Mouse (Mus musculus): ENCODE results near the gene Krr1. TPM values are rescaled to one million over a fixed set of nuclear protein-coding genes. Genes with fewer than 3 reads are reported as not detected.

Gene Krr1
- polyA plus RNA-seq (2011; ENCODE audit: insufficient read depth, insufficient read length, low replicate concordance, missing spikeins): 11.3 and 24.0 TPM in 2 replicates

DNA sequence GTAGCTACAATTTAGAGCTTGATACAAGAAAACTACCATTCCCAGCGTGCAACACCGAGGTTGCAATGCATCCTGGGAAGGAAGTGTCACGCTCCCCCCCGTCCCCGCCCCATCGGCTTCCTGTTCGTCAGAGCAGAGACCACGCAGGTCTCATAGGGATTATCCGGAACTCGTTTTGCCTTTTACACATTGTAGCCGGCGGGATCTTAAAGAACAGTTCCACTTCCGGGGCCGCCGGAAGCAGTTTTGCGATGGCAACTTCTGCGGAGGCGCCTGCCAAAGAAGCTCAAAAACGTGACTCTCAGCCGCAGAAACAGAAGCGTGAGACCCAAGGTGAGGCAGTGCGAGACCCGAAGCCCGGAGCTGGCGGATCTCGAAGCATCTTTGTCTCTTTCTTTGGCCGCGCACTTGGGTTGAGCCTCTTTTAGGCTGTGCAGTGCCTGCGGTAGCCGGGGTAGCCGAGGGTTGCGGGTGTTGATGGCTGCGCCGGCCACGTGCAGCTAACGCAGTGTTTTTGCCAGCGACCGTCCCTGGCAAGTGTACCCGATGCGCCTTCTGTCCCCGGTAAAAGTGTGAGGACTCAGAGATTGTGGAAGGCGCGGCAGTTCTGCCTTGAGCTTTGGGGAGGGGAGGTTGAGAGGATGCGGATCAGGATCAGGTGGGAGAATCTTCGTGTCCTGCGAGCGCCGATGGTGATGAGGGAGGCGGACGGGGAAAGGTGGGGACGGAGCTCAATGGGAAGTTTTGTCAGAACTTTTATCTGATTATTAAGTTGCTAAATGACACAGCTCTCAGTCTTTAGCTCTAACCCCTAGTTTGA, at the start of gene Krr1:
TSS of gene Krr1 (plus strand) at position 123 of the 820 bp plus-strand sequence.
- TF ChIP-seq POLR2A (IDR thresholded peaks at IDR 0.05; ENCODE audit: borderline replicate concordance, control insufficient read depth, low read depth, low read length) (peak; percentile 33; the same call in 1 of the 2 replicates), CTCF (IDR thresholded peaks at IDR 0.05; ENCODE audit: control insufficient read depth, insufficient read depth, low read length) (no peak)
- under 1% methylated on average over 51 of the region's 51 CpGs for WGBS
- Histone ChIP-seq H3K4me1 (ENCODE audit: control insufficient read depth, insufficient read depth, low read length) (no peaks in the 10 kb centered on the region), H3K27ac (ENCODE audit: control insufficient read depth, insufficient read depth, low read depth, low read length, poor library complexity) (peak within 1 kb of the TSS; percentile 68), H3K4me3 (replicated peaks; ENCODE audit: control insufficient read depth, low read depth, low read length) (peak within 1 kb of the TSS; percentile 88)

DNA sequence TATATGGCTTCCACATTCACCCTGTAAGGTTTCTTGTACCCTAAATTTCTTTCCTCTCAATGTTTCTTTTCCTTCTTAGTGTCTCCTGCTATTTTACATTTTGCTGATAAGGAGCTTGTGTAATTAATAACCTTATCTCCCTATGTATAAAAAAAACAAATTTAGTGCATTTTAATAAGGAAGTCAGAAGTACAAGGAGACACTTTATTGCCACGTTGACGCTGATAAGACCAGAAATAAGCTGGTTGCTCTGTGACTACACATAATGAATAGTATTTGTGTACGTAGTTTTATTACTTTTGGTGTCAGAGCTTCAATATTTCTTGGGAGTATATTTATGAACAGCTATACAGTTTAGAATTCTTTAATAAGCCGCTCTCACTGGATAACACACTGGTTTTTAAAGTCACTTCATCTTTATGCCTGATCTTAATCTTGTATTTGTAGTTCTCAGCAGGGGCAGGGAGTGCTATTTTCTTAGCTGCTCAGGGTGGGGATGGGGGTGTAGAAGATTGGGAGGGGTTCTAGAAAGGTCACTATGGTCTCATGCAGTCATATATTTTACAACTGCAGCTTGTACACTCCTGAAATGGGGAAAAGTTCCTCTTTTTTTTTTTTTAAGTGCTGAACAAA, 48.8 kb upstream of the Krr1 start:
- Histone ChIP-seq H3K27ac (ENCODE audit: control insufficient read depth, insufficient read depth, low read depth, low read length, poor library complexity) (no peak overlapping the region), H3K4me3 (replicated peaks; ENCODE audit: control insufficient read depth, low read depth, low read length) (no peak overlapping the region), H3K4me1 (ENCODE audit: control insufficient read depth, insufficient read depth, low read length) (no peaks in the 10 kb centered on the region)
- WGBS: 64% methylated on average over 4 of the region's 4 CpGs
- TF ChIP-seq CTCF (IDR thresholded peaks at IDR 0.05; ENCODE audit: control insufficient read depth, insufficient read depth, low read length) (no peak), POLR2A (IDR thresholded peaks at IDR 0.05; ENCODE audit: borderline replicate concordance, control insufficient read depth, low read depth, low read length) (no peak)

DNA sequence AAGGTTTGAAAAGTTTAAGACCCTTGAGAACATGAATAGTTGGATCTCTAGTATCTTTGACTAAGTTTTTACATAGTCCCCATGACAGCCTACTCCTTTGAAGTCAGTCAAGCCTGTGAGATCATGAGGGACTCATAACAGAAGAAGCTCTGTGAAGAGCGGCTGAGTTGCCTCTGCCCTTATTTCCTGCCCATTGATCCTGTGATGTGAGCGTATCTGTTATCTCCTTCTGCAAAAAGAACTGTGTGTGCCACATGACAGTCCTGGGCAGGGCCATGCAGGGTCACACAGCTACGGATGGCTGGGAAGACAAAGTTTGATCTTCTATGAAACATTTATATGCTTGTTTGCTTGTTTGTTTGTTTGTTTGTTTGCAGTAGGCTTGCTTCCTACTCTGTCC, 48.3 kb upstream of the Krr1 start:
- TF ChIP-seq POLR2A (IDR thresholded peaks at IDR 0.05; ENCODE audit: borderline replicate concordance, control insufficient read depth, low read depth, low read length) (no peak), CTCF (IDR thresholded peaks at IDR 0.05; ENCODE audit: control insufficient read depth, insufficient read depth, low read length) (no peak)
- Histone ChIP-seq H3K4me3 (replicated peaks; ENCODE audit: control insufficient read depth, low read depth, low read length) (no peak overlapping the region), H3K27ac (ENCODE audit: control insufficient read depth, insufficient read depth, low read depth, low read length, poor library complexity) (no peak overlapping the region), H3K4me1 (ENCODE audit: control insufficient read depth, insufficient read depth, low read length) (no peaks in the 10 kb centered on the region)
- WGBS: 46% methylated on average over 3 of the region's 3 CpGs

- H3K4me3 ChIP-seq (replicated peaks; ENCODE audit: control insufficient read depth, low read depth, low read length): no peak overlapping the region
- TF ChIP-seq POLR2A (IDR thresholded peaks at IDR 0.05; ENCODE audit: borderline replicate concordance, control insufficient read depth, low read depth, low read length) (no peak), CTCF (IDR thresholded peaks at IDR 0.05; ENCODE audit: control insufficient read depth, insufficient read depth, low read length) (no peak)
- no peak overlapping the region for H3K27ac ChIP-seq (ENCODE audit: control insufficient read depth, insufficient read depth, low read depth, low read length, poor library complexity)
- 58% methylated on average over 12 of the region's 12 CpGs for WGBS
- H3K4me1 ChIP-seq (ENCODE audit: control insufficient read depth, insufficient read depth, low read length): no peaks in the 10 kb centered on the region
Measured at GRCm38 (mm10) chr10:111924716-111925488, 47.6 kb upstream of the Krr1 start.

DNA sequence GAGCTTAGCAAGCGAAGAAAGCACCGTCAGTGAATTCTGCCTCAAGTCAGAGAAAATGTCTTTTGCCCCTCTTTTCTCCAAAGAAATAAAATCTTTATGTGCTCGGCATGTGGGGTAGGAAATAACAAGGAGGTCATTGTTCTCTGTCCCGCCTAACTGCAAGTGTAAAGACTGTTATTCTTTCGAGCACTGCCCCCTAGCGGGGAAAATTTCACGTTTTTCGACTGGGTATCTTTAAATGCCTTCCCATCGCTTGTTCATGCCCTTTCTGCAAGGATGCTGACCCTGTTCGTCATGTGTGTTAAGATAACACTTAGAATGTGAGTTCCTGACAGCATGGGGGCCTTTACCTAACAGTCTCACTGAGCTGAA, 47.0 kb upstream of the Krr1 start:
- no peak overlapping the region for H3K4me3 ChIP-seq (replicated peaks; ENCODE audit: control insufficient read depth, low read depth, low read length)
- no peak for TF ChIP-seq POLR2A (IDR thresholded peaks at IDR 0.05; ENCODE audit: borderline replicate concordance, control insufficient read depth, low read depth, low read length)
- TF ChIP-seq CTCF (IDR thresholded peaks at IDR 0.05; ENCODE audit: control insufficient read depth, insufficient read depth, low read length): no peak; the same call in 1 of the 2 replicates
- no peaks in the 10 kb centered on the region for H3K4me1 ChIP-seq (ENCODE audit: control insufficient read depth, insufficient read depth, low read length)
- WGBS: 4% methylated on average over 10 of the region's 10 CpGs
- no peak overlapping the region for H3K27ac ChIP-seq (ENCODE audit: control insufficient read depth, insufficient read depth, low read depth, low read length, poor library complexity)

- H3K4me1 ChIP-seq (ENCODE audit: control insufficient read depth, insufficient read depth, low read length): no peaks in the 10 kb centered on the region
- WGBS: 74% methylated on average over 11 of the region's 11 CpGs
Measured at GRCm38 (mm10) chr10:111932621-111933345, 39.7 kb upstream of the Krr1 start.

DNA sequence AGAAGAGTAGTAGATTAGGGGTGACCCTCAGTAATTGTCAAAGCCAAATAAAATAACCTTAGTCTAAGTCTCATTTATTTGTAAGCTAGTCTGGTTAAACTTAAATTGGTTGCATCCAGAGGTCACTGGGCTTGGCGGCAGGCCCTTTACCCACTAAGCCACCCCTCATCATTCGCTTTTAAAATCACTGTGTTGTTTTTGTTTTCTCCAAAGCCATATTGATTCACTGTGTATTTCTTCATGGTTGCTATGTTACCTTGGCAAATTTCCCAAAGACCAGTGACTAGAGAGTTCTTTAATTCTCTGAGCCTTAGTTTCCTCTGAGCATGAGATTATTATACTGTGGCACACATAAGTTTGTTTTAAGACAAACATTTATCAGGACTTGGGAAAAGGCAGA, 37.3 kb upstream of the Krr1 start:
- no peak for TF ChIP-seq POLR2A (IDR thresholded peaks at IDR 0.05; ENCODE audit: borderline replicate concordance, control insufficient read depth, low read depth, low read length)
- no peak for TF ChIP-seq CTCF (IDR thresholded peaks at IDR 0.05; ENCODE audit: control insufficient read depth, insufficient read depth, low read length)
- no peak overlapping the region for H3K27ac ChIP-seq (ENCODE audit: control insufficient read depth, insufficient read depth, low read depth, low read length, poor library complexity)
- H3K4me3 ChIP-seq (replicated peaks; ENCODE audit: control insufficient read depth, low read depth, low read length): no peak overlapping the region
- H3K4me1 ChIP-seq (ENCODE audit: control insufficient read depth, insufficient read depth, low read length): no peaks in the 10 kb centered on the region
- 88% methylated on average over 2 of the region's 2 CpGs for WGBS

More at GRCm38 (mm10) chr10:111932621-111933345, 39.7 kb upstream of the Krr1 start:
- no peak for TF ChIP-seq CTCF (IDR thresholded peaks at IDR 0.05; ENCODE audit: control insufficient read depth, insufficient read depth, low read length)
- no peak for TF ChIP-seq POLR2A (IDR thresholded peaks at IDR 0.05; ENCODE audit: borderline replicate concordance, control insufficient read depth, low read depth, low read length)
- Histone ChIP-seq H3K4me3 (replicated peaks; ENCODE audit: control insufficient read depth, low read depth, low read length) (no peak overlapping the region), H3K27ac (ENCODE audit: control insufficient read depth, insufficient read depth, low read depth, low read length, poor library complexity) (no peak overlapping the region)

All from bone marrow, adult 2 months (tissue).